Mouse (Mus musculus): ENCODE measurements around the gene Rb1. TPM values are rescaled to one million over a fixed set of nuclear protein-coding genes. Genes with fewer than 3 reads are reported as not detected.

Rb1 gene
- total RNA-seq, 2 experiments from 2014 or later: 45.8 to 49.0 TPM

- intact Hi-C loops (cut with DNase I): no loop called here
- no peak for DNase-seq
These were observed 157.0 kb downstream of the Rb1 start for GRCm38 (mm10) chr14:73168605-73169004.

- no peak for DNase-seq
- intact Hi-C loops (cut with DNase I): no loop called here
These were observed 160.5 kb downstream of the Rb1 start for GRCm38 (mm10) chr14:73165136-73165535.

- DNase-seq: no peak
- intact Hi-C loops (cut with DNase I): no loop called here
These were observed 162.1 kb downstream of the Rb1 start for GRCm38 (mm10) chr14:73163363-73163998.

GRCm38 (mm10) chr14:73162192-73162800 is 163.3 kb downstream of the Rb1 start:
- DNase-seq: no peak
- intact Hi-C loops (cut with DNase I): no loop called here

GRCm38 (mm10) chr14:73161303-73161702 is 164.3 kb downstream of the Rb1 start:
- intact Hi-C loops (cut with DNase I): no loop called here
- no peak for DNase-seq

GRCm38 (mm10) chr14:73148125-73148524 is 177.5 kb downstream of the Rb1 start:
- intact Hi-C loops (cut with DNase I): no loop called here
- no peak for DNase-seq

- no peak for DNase-seq
- intact Hi-C loops (cut with DNase I): no loop called here
These were observed 178.9 kb downstream of the Rb1 start for GRCm38 (mm10) chr14:73146721-73147120.

- DNase-seq: no peak
- intact Hi-C loops (cut with DNase I): no loop called here
These were observed 180.1 kb downstream of the Rb1 start for GRCm38 (mm10) chr14:73145531-73145930.

- intact Hi-C loops (cut with DNase I): no loop called here
- DNase-seq: no peak
These were observed 181.8 kb downstream of the Rb1 start for GRCm38 (mm10) chr14:73143710-73144420.

- peak; percentile 88 for DNase-seq
- intact Hi-C loops (cut with DNase I): no loop called here
These were observed 182.5 kb downstream of the Rb1 start for GRCm38 (mm10) chr14:73142896-73143709.

GRCm38 (mm10) chr14:73142421-73142895 is 183.2 kb downstream of the Rb1 start:
- intact Hi-C loops (cut with DNase I): no loop called here
- no peak for DNase-seq

- no peak for DNase-seq
- intact Hi-C loops (cut with DNase I): no loop called here
These were observed 183.8 kb downstream of the Rb1 start for GRCm38 (mm10) chr14:73141800-73142199.

GRCm38 (mm10) chr14:73139866-73140265 is 185.8 kb downstream of the Rb1 start:
- intact Hi-C loops (cut with DNase I): no loop called here
- no peak for DNase-seq

GRCm38 (mm10) chr14:73138483-73138882 is 187.1 kb downstream of the Rb1 start:
- no peak for DNase-seq
- intact Hi-C loops (cut with DNase I): no loop called here

- DNase-seq: no peak
- intact Hi-C loops (cut with DNase I): no loop called here
These were observed 188.4 kb downstream of the Rb1 start for GRCm38 (mm10) chr14:73137234-73137633.

Small RNA genes within 50 kb of the gene (microRNA-seq; reads per million reads assigned to microRNA genes)
- gene Mir687: not detected

Other genes starting within 250 kb of the Rb1 start
- gene Rcbtb2, start 202.8 kb downstream of the Rb1 start, total RNA-seq (2021): 10 to 100 TPM; 36.6 to 45.4 TPM
- gene Lpar6, start 87.9 kb downstream of the Rb1 start, total RNA-seq (2021): 1 to 10 TPM; 1.2 to 1.4 TPM
- gene Itm2b, start 59.5 kb upstream of the Rb1 start, total RNA-seq (2021): 100 to 1,000 TPM; 363 to 375 TPM
- 10 to 100 TPM; 34.9 to 43.6 TPM for gene Med4, start 184.2 kb upstream of the Rb1 start, total RNA-seq (2021)
- 100 to 1,000 TPM; 103 to 107 TPM for gene Sucla2, start 199.5 kb upstream of the Rb1 start, total RNA-seq (2021)
- gene Nudt15, start 222.4 kb upstream of the Rb1 start, total RNA-seq (2021): 1 to 10 TPM; 4.6 to 6.1 TPM

Measured in left cerebral cortex, postnatal 4 days (tissue).